Mouse (Mus musculus): Measurements from ENCODE around the gene Ccdc84.

GRCm38 (mm10) chr9:44450387-44450786, 32.0 kb upstream of the Ccdc84 start:
- no peak for TF ChIP-seq GATA1 (IDR thresholded peaks at IDR 0.05; ENCODE audit: borderline replicate concordance, low read length)
- no peak for TF ChIP-seq FLI1 (IDR thresholded peaks at IDR 0.05; ENCODE audit: low read length)
